Mouse (Mus musculus) heart, adult 2 months (tissue): ENCODE results near the gene Ak1. TPM values are rescaled to one million over a fixed set of nuclear protein-coding genes. Genes with fewer than 3 reads are reported as not detected.
A peak's percentile ranks its signal among the peaks of the same experiment; 100 is the strongest.

Source experiments
- DNase-seq, 2 experiments: peaks; one replicate each; pipeline ENCODE4 v3.0.0; 2021
- H3K27ac ChIP-seq: fragments of 200-600 bp; 2 replicates; pipeline ENCODE4 v1.8.1; 2022
- H3K27me3 ChIP-seq: fragments of 200-500 bp; 2 replicates; pipeline ENCODE4 v1.6.1; 2012; ENCODE audit warnings: mild to moderate bottlenecking, low read length, inconsistent platforms, mixed read lengths; ENCODE audit not compliant: control insufficient read depth, insufficient read depth
- H3K36me3 ChIP-seq: fragments of 200-500 bp; 2 replicates; pipeline ENCODE4 v1.6.1; 2012; ENCODE audit warnings: low read length, inconsistent platforms; ENCODE audit not compliant: control insufficient read depth, insufficient read depth
- H3K4me1 ChIP-seq: fragments of 200-500 bp; 2 replicates; pipeline ENCODE4 v1.6.1; 2011; ENCODE audit warnings: low read length; ENCODE audit not compliant: control insufficient read depth, insufficient read depth
- H3K4me3 ChIP-seq: fragments of 200-600 bp; 2 replicates; pipeline ENCODE4 v1.8.1; 2022
- H3K79me2 ChIP-seq: fragments of 200-500 bp; replicated peaks from 2 replicates; pipeline ENCODE4 v1.6.1; 2012; ENCODE audit warnings: mild to moderate bottlenecking, inconsistent platforms, low read length, moderate library complexity, mixed read lengths; ENCODE audit not compliant: control insufficient read depth, insufficient read depth
- H3K9ac ChIP-seq: fragments of 200-500 bp; 2 replicates; pipeline ENCODE4 v1.6.1; 2012; ENCODE audit warnings: low read depth, mild to moderate bottlenecking, control low read depth, inconsistent platforms, low read length, mixed read lengths
- CTCF ChIP-seq: fragments of 200-600 bp; IDR thresholded peaks from 2 replicates; pipeline ENCODE4 v1.8.1; 2022; ENCODE audit warnings: antibody characterized with exemption, mild to moderate bottlenecking, moderate library complexity
- EP300 ChIP-seq: fragments of 200-500 bp; IDR thresholded peaks from 2 replicates; pipeline ENCODE4 v1.6.1; 2011; ENCODE audit warnings: low read depth, low read length, control low read depth; ENCODE audit not compliant: insufficient read depth
- POLR2A ChIP-seq: fragments of 200-500 bp; IDR thresholded peaks from 2 replicates; pipeline ENCODE4 v1.6.1; 2011; ENCODE audit warnings: mild to moderate bottlenecking, low read depth, low read length, control low read depth; ENCODE audit not compliant: insufficient read depth
- WGBS: fragments of 180-500 bp; shearing (Covaris S2); methylation state at CpG from one replicate; pipeline ENCODE4 v1.1.7; 2018; 5-methylcytosine and 5-hydroxymethylcytosine counted together
- intact Hi-C: fragments of 180-260 bp; cut with DNase I; formaldehyde crosslinking; loops from one replicate; pipeline ENCODE4 v1.15.1; 2025
- microRNA-seq, 2 experiments: library from miRNA; unstranded; fragments of <30 nt; microRNA quantifications; one replicate each; pipeline ENCODE4 v1.2.0; 2021
- polyA plus RNA-seq: library from polyadenylated mRNA; depleted of rRNA; stranded (reverse); fragments of >200 nt; gene quantifications from 2 replicates; pipeline ENCODE4 v1.2.3, GENCODE M21; 2012; rRNA removed
- total RNA-seq, 2 experiments: library from RNA; stranded (reverse); gene quantifications; 2 replicates each; pipeline ENCODE4 v1.2.3; 2021

The Ak1 gene
- total and polyA plus RNA-seq, 3 experiments, result 584 to 670 (median 606) TPM

GRCm38 (mm10) chr2:32680961-32681650 lies 59.5 kb downstream of the Ak1 start:
- no peak for DNase-seq
- Histone ChIP-seq H3K36me3 (no peaks in the 10 kb centered on the region), H3K27me3 (no peaks in the 10 kb centered on the region), H3K4me1 (peaks cover 1% of the 10 kb centered on the region; the same call in 1 of the 2 replicates), H3K27ac (no peak overlapping the region), H3K79me2 (no peaks in the 10 kb centered on the region), H3K4me3 (no peak overlapping the region), H3K9ac (no peak overlapping the region)
- TF ChIP-seq EP300 (no peak), CTCF (no peak)
- 86% methylated on average over 19 of the region's 19 CpGs for WGBS
- intact Hi-C loops, result no loop called here

DNA sequence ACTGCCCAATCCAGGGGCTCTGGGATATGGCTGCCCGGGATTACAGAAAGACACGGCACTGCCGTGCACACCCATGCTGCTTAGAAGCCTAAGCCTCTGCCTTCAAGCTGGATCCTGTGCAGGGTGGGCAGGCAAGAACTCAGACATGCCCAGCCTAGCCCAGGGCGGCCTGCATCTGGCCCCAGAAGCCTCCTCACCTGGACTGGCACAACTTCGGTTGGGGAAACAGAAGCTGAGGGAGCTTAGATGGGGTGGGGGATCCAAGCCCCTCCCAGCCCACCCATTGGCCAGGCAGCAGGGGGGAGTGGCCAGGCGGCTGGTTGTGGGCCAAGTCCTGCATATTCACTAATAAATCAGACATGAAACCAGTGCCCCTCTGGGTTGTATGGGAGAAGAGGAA lies 60.2 kb downstream of the Ak1 start:
- no peak overlapping the region for H3K4me3 ChIP-seq
- TF ChIP-seq CTCF (no peak), EP300 (no peak), POLR2A (no peak)
- no peak overlapping the region for H3K27ac ChIP-seq
- H3K4me1 ChIP-seq, result peaks cover 1% of the 10 kb centered on the region; the same call in 1 of the 2 replicates
- H3K9ac ChIP-seq, result no peak overlapping the region
- no peaks in the 10 kb centered on the region for H3K36me3 ChIP-seq
- DNase-seq, result no peak
- intact Hi-C loops, result no loop called here
- no peaks in the 10 kb centered on the region for H3K27me3 ChIP-seq
- H3K79me2 ChIP-seq, result no peaks in the 10 kb centered on the region
- 70% methylated on average over 6 of the region's 6 CpGs for WGBS

DNA sequence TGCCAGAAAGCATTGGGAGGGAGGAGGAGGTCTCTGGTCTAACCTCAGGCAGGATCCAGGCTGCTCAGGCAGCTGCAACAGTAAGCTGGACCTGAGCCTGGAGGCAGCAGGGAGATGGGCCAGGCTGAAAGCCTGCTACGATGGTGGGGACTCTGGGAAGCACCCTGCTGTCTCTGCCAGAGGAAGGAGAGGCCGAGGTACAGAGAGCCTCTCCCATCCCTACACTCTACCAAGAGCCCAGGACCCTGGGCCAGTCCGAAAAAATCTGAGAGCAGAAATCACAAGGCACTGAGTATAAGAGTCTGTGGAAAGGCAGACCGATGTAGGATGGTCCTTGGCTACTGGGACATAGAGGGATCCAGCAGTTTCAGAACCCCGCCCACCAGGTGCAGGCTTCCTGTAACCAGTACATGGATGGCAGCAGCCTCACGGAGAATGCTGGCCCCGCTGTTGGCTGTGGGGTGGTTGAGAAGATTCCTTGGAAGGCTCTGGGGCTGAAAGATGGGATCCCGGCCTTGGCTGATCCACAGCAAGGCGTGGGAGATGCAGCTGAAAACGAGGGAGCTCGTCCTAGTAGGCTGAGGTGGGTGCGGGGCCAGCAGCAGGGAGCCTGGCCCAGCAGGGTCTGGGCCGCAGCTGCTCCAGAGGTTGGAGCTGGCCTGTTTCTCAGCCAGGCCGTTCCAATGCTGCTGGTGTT lies 61.3 kb downstream of the Ak1 start:
- TF ChIP-seq EP300, result no peak
- TF ChIP-seq CTCF, result no peak
- no peak for TF ChIP-seq POLR2A
- no peaks in the 10 kb centered on the region for H3K36me3 ChIP-seq
- H3K4me3 ChIP-seq, result no peak overlapping the region
- peak overlapping the region; percentile 12; the same call in 1 of the 2 replicates for H3K27ac ChIP-seq
- intact Hi-C loops, result no loop called here
- no peaks in the 10 kb centered on the region for H3K79me2 ChIP-seq
- H3K4me1 ChIP-seq, result no peaks in the 10 kb centered on the region; the same call in 1 of the 2 replicates
- no peaks in the 10 kb centered on the region for H3K27me3 ChIP-seq
- WGBS, result 61% methylated on average over 14 of the region's 14 CpGs
- H3K9ac ChIP-seq, result no peak overlapping the region
- no peak for DNase-seq

GRCm38 (mm10) chr2:32683701-32684100 lies 62.1 kb downstream of the Ak1 start:
- Histone ChIP-seq H3K9ac (no peak overlapping the region), H3K4me1 (no peaks in the 10 kb centered on the region; the same call in 1 of the 2 replicates), H3K36me3 (no peaks in the 10 kb centered on the region), H3K27me3 (no peaks in the 10 kb centered on the region), H3K79me2 (no peaks in the 10 kb centered on the region), H3K4me3 (no peak overlapping the region), H3K27ac (no peak overlapping the region)
- intact Hi-C loops, result no loop called here
- no peak for TF ChIP-seq EP300
- TF ChIP-seq POLR2A, result no peak
- no peak for TF ChIP-seq CTCF
- DNase-seq, result no peak
- 83% methylated on average over 10 of the region's 10 CpGs for WGBS

Small RNA genes lying within 50 kb of the gene (microRNA-seq; reads per million reads assigned to microRNA genes)
- gene Gm47291 (0 reads per million in 2 experiments), gene Mir1954 (0 to 0.39 reads per million in 2 experiments)

Other genes with a start within 250 kb of the Ak1 start
- gene 1110008P14Rik, start 239.8 kb upstream of the Ak1 start, total RNA-seq, result 10 to 100 TPM; 39.6 to 44.8 TPM
- gene 1110008P14Rik, start 239.8 kb upstream of the Ak1 start, polyA plus RNA-seq, result 129 and 132 TPM in 2 replicates
- gene Lcn2, start 233.5 kb upstream of the Ak1 start, total RNA-seq, result 1 to 10 TPM; 4.1 to 6.9 TPM
- gene Lcn2, start 233.5 kb upstream of the Ak1 start, polyA plus RNA-seq, result 6.6 and 11.3 TPM in 2 replicates
- 10 to 100 TPM; 58.6 to 68.2 TPM for gene Ptges2, start 225.9 kb upstream of the Ak1 start, total RNA-seq
- gene Ptges2, start 225.9 kb upstream of the Ak1 start, polyA plus RNA-seq, result 68.8 and 98.5 TPM in 2 replicates
- gene Naif1, start 171.3 kb upstream of the Ak1 start, total RNA-seq, result 1 to 10 TPM; 2.8 to 3.4 TPM
- gene Naif1, start 171.3 kb upstream of the Ak1 start, polyA plus RNA-seq, result 3.7 and 4.6 TPM in 2 replicates
- 10 to 100 TPM in 1 of 2 experiments, 1 to 10 TPM in 1; 8.5 to 10.1 TPM for gene Slc25a25, start 170.3 kb upstream of the Ak1 start, total RNA-seq
- 5.7 and 7.3 TPM in 2 replicates for gene Slc25a25, start 170.3 kb upstream of the Ak1 start, polyA plus RNA-seq
- gene Fam102a, start 86.4 kb upstream of the Ak1 start, total RNA-seq, result 1 to 10 TPM; 7.0 to 7.1 TPM
- gene Fam102a, start 86.4 kb upstream of the Ak1 start, polyA plus RNA-seq, result 9.2 and 10.6 TPM in 2 replicates
- gene Dpm2, start 50.9 kb upstream of the Ak1 start, total RNA-seq, result 10 to 100 TPM; 17.4 to 18.0 TPM
- 65.3 and 69.2 TPM in 2 replicates for gene Dpm2, start 50.9 kb upstream of the Ak1 start, polyA plus RNA-seq
- not detected for gene Pip5kl1, start 47.0 kb upstream of the Ak1 start, total RNA-seq
- gene Pip5kl1, start 47.0 kb upstream of the Ak1 start, polyA plus RNA-seq, result 0.25 TPM in 1 of 2 replicates, not detected in the other
- not detected for gene 9430097D07Rik, start 46.1 kb upstream of the Ak1 start, total RNA-seq
- not detected in 2 replicates for gene 9430097D07Rik, start 46.1 kb upstream of the Ak1 start, polyA plus RNA-seq
- 10 to 100 TPM; 16.2 to 17.8 TPM for gene St6galnac4, start 34.7 kb upstream of the Ak1 start, total RNA-seq
- 25.2 and 28.6 TPM in 2 replicates for gene St6galnac4, start 34.7 kb upstream of the Ak1 start, polyA plus RNA-seq
- gene St6galnac6, start 22.0 kb upstream of the Ak1 start, total RNA-seq, result 100 to 1,000 TPM; 107 to 125 TPM
- gene St6galnac6, start 22.0 kb upstream of the Ak1 start, polyA plus RNA-seq, result 129 and 174 TPM in 2 replicates
- 100 to 1,000 TPM; 113 to 122 TPM for gene Eng, start 24.8 kb downstream of the Ak1 start, total RNA-seq
- gene Eng, start 24.8 kb downstream of the Ak1 start, polyA plus RNA-seq, result 230 and 239 TPM in 2 replicates
- 1 to 10 TPM; 4.6 to 5.7 TPM for gene Fpgs, start 82.4 kb downstream of the Ak1 start, total RNA-seq
- 17.8 and 18.0 TPM in 2 replicates for gene Fpgs, start 82.4 kb downstream of the Ak1 start, polyA plus RNA-seq
- 10 to 100 TPM; 21.0 to 25.3 TPM for gene Cdk9, start 91.3 kb downstream of the Ak1 start, total RNA-seq
- 42.3 and 49.3 TPM in 2 replicates for gene Cdk9, start 91.3 kb downstream of the Ak1 start, polyA plus RNA-seq
- 10 to 100 TPM; 27.1 to 28.9 TPM for gene Sh2d3c, start 99.3 kb downstream of the Ak1 start, total RNA-seq
- 38.7 and 52.8 TPM in 2 replicates for gene Sh2d3c, start 99.3 kb downstream of the Ak1 start, polyA plus RNA-seq
- not detected for gene 6330409D20Rik, start 119.3 kb downstream of the Ak1 start, total RNA-seq
- gene 6330409D20Rik, start 119.3 kb downstream of the Ak1 start, polyA plus RNA-seq, result not detected in 2 replicates
- gene Tor2a, start 135.5 kb downstream of the Ak1 start, total RNA-seq, result 1 to 10 TPM; 8.2 to 9.4 TPM
- 19.4 and 22.2 TPM in 2 replicates for gene Tor2a, start 135.5 kb downstream of the Ak1 start, polyA plus RNA-seq
- under 1 TPM; 0.10 to 0.11 TPM for gene Ttc16, start 153.9 kb downstream of the Ak1 start, total RNA-seq
- gene Ttc16, start 153.9 kb downstream of the Ak1 start, polyA plus RNA-seq, result 0.61 and 0.98 TPM in 2 replicates
- 1 to 10 TPM; 2.4 to 4.2 TPM for gene Ptrh1, start 154.0 kb downstream of the Ak1 start, total RNA-seq
- 2.2 and 3.3 TPM in 2 replicates for gene Ptrh1, start 154.0 kb downstream of the Ak1 start, polyA plus RNA-seq
- gene Cfap157, start 162.7 kb downstream of the Ak1 start, total RNA-seq, result not detected
- 0.12 TPM in 1 of 2 replicates, not detected in the other for gene Cfap157, start 162.7 kb downstream of the Ak1 start, polyA plus RNA-seq
- gene Stxbp1, start 225.5 kb downstream of the Ak1 start, total RNA-seq, result 10 to 100 TPM in 1 of 2 experiments, 1 to 10 TPM in 1; 9.8 to 11.4 TPM
- 14.4 and 15.6 TPM in 2 replicates for gene Stxbp1, start 225.5 kb downstream of the Ak1 start, polyA plus RNA-seq